Mouse (Mus musculus): Measurements from ENCODE around the gene Hdgfl3.

DNA sequence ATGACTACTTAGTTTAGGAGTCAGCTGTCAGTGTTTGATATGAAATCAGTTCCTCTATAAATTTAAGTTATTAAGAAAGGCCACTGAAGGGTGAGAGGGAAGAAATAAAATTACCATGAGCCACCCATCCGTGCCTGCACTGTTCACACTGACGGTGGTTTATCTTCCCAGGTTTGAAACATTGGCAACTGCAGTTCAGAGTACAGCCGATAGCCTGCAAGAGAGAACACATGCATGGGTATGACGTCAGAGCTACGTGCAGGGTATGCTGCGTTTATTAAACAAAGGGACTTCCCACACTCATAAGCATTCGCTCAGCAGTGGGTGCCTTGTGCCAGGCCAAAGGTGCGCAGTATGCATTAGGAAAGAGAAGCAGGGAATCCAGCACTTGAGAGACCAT is 44.0 kb upstream of the Hdgfl3 start:
- TF ChIP-seq CTCF (IDR thresholded peaks at IDR 0.05 in 2 of 3, conservative IDR thresholded peaks at IDR 0.05 in 1 of 3; ENCODE audit: control insufficient read depth in 1 of 3, insufficient read depth in 1 of 3, low read depth in 2 of 3, low read length in 3 of 3, poor library complexity in 1 of 3, severe bottlenecking in 1 of 3) (no peak), NELFE (IDR thresholded peaks at IDR 0.05; ENCODE audit: low read depth, low read length) (no peak), POLR2A (IDR thresholded peaks at IDR 0.05; ENCODE audit: control insufficient read depth in 1 of 2, insufficient read depth in 1 of 2, low read depth in 1 of 2, low read length in 2 of 2, poor library complexity in 1 of 2) (no peak), ZNF384 (IDR thresholded peaks at IDR 0.05; ENCODE audit: low read depth, low read length) (no peak), MAX (IDR thresholded peaks at IDR 0.05; ENCODE audit: low read length) (no peak), EP300 (IDR thresholded peaks at IDR 0.05; ENCODE audit: low read depth in 1 of 2, low read length in 2 of 2) (no peak), ELF1 (IDR thresholded peaks at IDR 0.05; ENCODE audit: low read depth, low read length) (no peak), ETS1 (IDR thresholded peaks at IDR 0.05; ENCODE audit: low read depth, low read length) (no peak), NRF1 (IDR thresholded peaks at IDR 0.05; ENCODE audit: insufficient read depth, low read depth, low read length, poor library complexity, severe bottlenecking) (no peak), USF1 (IDR thresholded peaks at IDR 0.05; ENCODE audit: low read depth, low read length) (no peak), ZC3H11A (IDR thresholded peaks at IDR 0.05; ENCODE audit: low read depth, low read length) (no peak), USF2 (IDR thresholded peaks at IDR 0.05; ENCODE audit: borderline replicate concordance in 1 of 2, insufficient read depth in 1 of 2, low read depth in 1 of 2, low read length in 2 of 2) (no peak), TCF12 (IDR thresholded peaks at IDR 0.05; ENCODE audit: low read depth, low read length) (no peak)

Measured in MEL (cell line).